Mouse (Mus musculus) liver, embryonic 11.5 days (tissue): ENCODE measurements around the gene Pnpla5. TPM values are rescaled to one million over a fixed set of nuclear protein-coding genes. Genes with fewer than 3 reads are reported as not detected.
A peak's percentile ranks its signal among the peaks of the same experiment; 100 is the strongest.

Experiments
- ATAC-seq: fragments of 200-750 bp; cut with Nextera tagmentation; replicated peaks from 2 replicates; pipeline ENCODE4 v1.8.0; 2017; ENCODE audit warnings: moderate number of reproducible peaks, mild to moderate bottlenecking, moderate TSS enrichment, moderate library complexity; ENCODE audit not compliant: low FRiP score
- DNase-seq: peaks from one replicate; pipeline ENCODE4 v3.0.0-alpha.2; 2017; ENCODE audit warnings: low spot score
- H3K27ac ChIP-seq: fragments of 300-500 bp; sonication (generic); 2 replicates; pipeline ENCODE4 v1.5.1; 2014; ENCODE audit warnings: mild to moderate bottlenecking, low read depth, low read length, control low read depth
- H3K27me3 ChIP-seq: fragments of 300-500 bp; sonication (generic); replicated peaks from 2 replicates; pipeline ENCODE4 v1.6.1; 2014; ENCODE audit warnings: low read length, mixed read lengths; ENCODE audit not compliant: control insufficient read depth, insufficient read depth
- H3K36me3 ChIP-seq: fragments of 300-500 bp; sonication (generic); 2 replicates; pipeline ENCODE4 v1.6.1; 2014; ENCODE audit warnings: mild to moderate bottlenecking, low read length, moderate library complexity, mixed read lengths; ENCODE audit not compliant: control insufficient read depth, insufficient read depth
- H3K4me1 ChIP-seq: fragments of 300-500 bp; sonication (generic); replicated peaks from 2 replicates; pipeline ENCODE4 v1.6.1; 2014; ENCODE audit warnings: low read length, mixed read lengths; ENCODE audit not compliant: control insufficient read depth, insufficient read depth
- H3K4me2 ChIP-seq: fragments of 300-500 bp; sonication (generic); 2 replicates; pipeline ENCODE4 v1.6.1; 2014; ENCODE audit warnings: mild to moderate bottlenecking, control low read depth, moderate library complexity
- H3K4me3 ChIP-seq: fragments of 300-500 bp; sonication (generic); 2 replicates; pipeline ENCODE4 v1.5.1; 2014; ENCODE audit warnings: low read depth, low read length, control low read depth
- H3K9ac ChIP-seq: fragments of 300-500 bp; sonication (generic); 2 replicates; pipeline ENCODE4 v1.6.1; 2014; ENCODE audit warnings: low read depth, low read length, control low read depth
- H3K9me3 ChIP-seq: fragments of 300-500 bp; sonication (generic); 2 replicates; pipeline ENCODE4 v1.6.1; 2016; ENCODE audit warnings: low read length, inconsistent platforms, mixed read lengths; ENCODE audit not compliant: control insufficient read depth
- WGBS: fragments of 180-500 bp; shearing (Covaris S2); extraction: QIAGEN DNeasy Blood & Tissue Kit; methylation state at CpG from one replicate; pipeline ENCODE4 v1.1.7; 2014; 5-methylcytosine and 5-hydroxymethylcytosine counted together
- polyA plus RNA-seq: library from polyadenylated mRNA; unstranded; fragments of >200 nt; fragmentation: Nextera tagmentation; extraction: Ambion mirVana; gene quantifications from 2 replicates; pipeline ENCODE4 v1.2.1, GENCODE M21; 2014

The Pnpla5 gene
- polyA plus RNA-seq, 1 experiment from 2014 or later = not detected

DNA sequence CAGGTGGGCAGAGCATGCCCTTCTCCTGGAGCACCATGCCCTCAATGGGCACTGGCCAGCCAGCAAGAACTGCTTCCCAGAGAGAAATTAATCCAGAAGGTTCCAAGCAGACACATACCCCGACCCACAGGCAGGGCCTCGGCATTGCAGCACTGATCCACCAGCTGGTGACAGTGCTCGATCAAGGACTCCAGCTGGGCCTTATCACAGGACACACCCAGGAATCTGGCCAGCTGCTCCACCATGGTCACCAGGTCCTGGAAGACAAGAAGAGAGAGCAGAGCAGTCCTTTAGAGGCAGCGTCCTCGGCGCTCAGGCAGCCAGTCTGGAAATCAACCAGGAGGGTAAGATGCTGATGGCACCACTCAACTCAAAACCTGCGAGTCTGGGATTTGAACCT lies 42.9 kb downstream of the Pnpla5 start:
- no peak overlapping the region for H3K9ac ChIP-seq
- WGBS = 48% methylated on average over 7 of the region's 7 CpGs
- H3K27me3 ChIP-seq = peaks cover 4% of the 10 kb centered on the region; the same call in 1 of the 2 replicates
- no peaks in the 10 kb centered on the region for H3K36me3 ChIP-seq
- DNase-seq (no peak), ATAC-seq (no peak)
- H3K4me3 ChIP-seq = no peak overlapping the region
- H3K9me3 ChIP-seq = no peaks in the 10 kb centered on the region
- H3K4me1 ChIP-seq = no peaks in the 10 kb centered on the region
- H3K4me2 ChIP-seq = no peak overlapping the region
- no peak overlapping the region for H3K27ac ChIP-seq

DNA sequence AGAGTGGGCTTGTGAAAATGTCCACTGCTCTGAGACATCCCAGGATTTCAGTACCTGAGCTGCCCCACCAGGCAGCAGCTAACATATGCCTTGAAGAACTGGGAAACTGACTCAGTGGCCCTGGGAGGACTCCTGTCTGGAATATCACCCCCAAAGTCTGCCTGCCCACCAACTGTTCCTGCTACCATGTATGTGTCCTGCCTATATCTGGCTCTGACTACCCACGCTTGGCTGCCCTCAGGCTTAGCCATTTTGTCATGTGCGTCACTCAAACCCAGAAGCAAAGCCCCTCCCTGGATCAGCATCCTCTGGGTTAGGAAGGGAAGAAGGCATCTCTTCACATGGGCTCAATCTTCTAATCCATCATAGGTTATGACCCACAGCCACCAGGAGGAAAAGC lies 43.5 kb downstream of the Pnpla5 start:
- no peak overlapping the region for H3K4me2 ChIP-seq
- H3K4me3 ChIP-seq = no peak overlapping the region
- peaks cover 10% of the 10 kb centered on the region; the same call in 1 of the 2 replicates for H3K27me3 ChIP-seq
- no peaks in the 10 kb centered on the region for H3K36me3 ChIP-seq
- DNase-seq (no peak), ATAC-seq (no peak)
- H3K9me3 ChIP-seq = no peaks in the 10 kb centered on the region
- H3K4me1 ChIP-seq = no peaks in the 10 kb centered on the region
- WGBS = 73% methylated on average over 2 of the region's 2 CpGs
- H3K27ac ChIP-seq = no peak overlapping the region
- no peak overlapping the region for H3K9ac ChIP-seq

DNA sequence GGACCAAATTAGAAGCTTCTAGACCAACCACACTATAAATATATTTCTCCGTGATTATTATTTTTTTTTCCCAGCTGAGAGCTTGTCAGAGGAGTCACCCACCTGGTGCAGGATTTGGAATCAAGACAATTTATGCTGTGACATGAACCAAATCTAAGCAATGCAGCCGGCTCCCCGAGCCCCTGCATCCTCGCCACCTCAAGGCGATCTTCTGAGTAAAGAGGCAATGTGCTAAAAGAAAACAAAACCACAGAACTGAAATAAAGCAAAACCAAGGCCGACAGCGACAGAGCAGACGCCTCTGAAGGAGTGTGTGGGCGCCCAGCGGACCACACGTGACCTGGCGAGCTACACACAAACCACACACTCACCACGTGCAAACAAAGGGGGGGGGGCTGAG lies 44.3 kb downstream of the Pnpla5 start:
- Histone ChIP-seq H3K27ac (no peak overlapping the region), H3K9me3 (no peaks in the 10 kb centered on the region), H3K27me3 (peaks cover 11% of the 10 kb centered on the region; the same call in 1 of the 2 replicates), H3K4me2 (no peak overlapping the region), H3K4me1 (no peaks in the 10 kb centered on the region), H3K9ac (no peak overlapping the region), H3K4me3 (no peak overlapping the region), H3K36me3 (no peaks in the 10 kb centered on the region)
- ATAC-seq = no peak
- no peak for DNase-seq
- 82% methylated on average over 13 of the region's 13 CpGs for whole genome bisulfite sequencing

DNA sequence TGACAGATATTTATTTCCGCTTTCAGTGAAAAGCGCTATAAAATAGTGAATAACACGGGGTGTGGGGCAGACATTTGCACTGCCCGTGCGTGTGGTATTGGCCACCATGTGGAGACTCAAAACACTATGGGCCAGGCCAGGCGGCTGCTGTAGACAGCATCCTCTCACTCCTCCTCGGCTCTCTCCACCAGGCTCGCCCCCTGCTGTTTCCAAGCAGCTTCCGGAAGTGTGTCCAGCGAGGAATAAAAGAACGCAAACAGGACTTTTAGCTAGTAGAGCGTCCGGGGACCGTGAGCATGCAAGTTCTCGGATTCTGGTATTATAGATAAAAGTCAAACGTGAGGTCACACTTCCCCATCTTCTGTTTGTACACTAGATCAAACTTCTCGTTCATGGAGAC lies 45.8 kb downstream of the Pnpla5 start:
- Histone ChIP-seq H3K9ac (no peak overlapping the region), H3K4me1 (no peaks in the 10 kb centered on the region), H3K4me3 (no peak overlapping the region), H3K36me3 (no peaks in the 10 kb centered on the region), H3K27ac (no peak overlapping the region), H3K9me3 (no peaks in the 10 kb centered on the region), H3K4me2 (no peak overlapping the region), H3K27me3 (peaks cover 11% of the 10 kb centered on the region; the same call in 1 of the 2 replicates)
- no peak for ATAC-seq
- no peak for DNase-seq
- 61% methylated on average over 17 of the region's 17 CpGs for WGBS

DNA sequence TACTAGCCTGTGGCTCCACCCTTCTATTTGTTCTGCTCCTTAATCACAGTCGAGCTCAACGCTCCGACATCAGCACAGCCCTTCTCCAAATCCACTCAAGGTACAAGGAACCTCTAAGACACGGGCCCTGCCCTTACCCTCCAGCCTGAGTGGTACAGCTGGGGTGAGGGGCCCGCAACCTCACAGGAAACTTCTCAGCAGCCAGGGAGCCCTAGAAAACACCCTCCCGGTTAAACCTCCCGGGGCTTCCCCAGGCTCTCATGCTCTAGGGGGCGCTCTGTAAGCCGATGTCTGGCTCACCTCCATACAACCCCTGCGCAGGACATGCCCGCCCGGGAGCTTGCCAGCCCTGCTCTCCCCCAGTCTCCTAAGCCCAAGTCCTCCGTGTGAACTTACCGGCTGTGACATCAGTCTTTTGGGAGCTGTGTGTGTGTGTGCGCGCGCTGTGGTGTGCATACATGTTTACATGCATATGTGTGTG lies 48.2 kb downstream of the Pnpla5 start:
- Histone ChIP-seq H3K9me3 (no peaks in the 10 kb centered on the region), H3K36me3 (no peaks in the 10 kb centered on the region), H3K27me3 (peaks cover 24% of the 10 kb centered on the region), H3K9ac (no peak overlapping the region), H3K4me1 (no peaks in the 10 kb centered on the region), H3K27ac (no peak overlapping the region), H3K4me2 (no peak overlapping the region), H3K4me3 (no peak overlapping the region)
- no peak for ATAC-seq
- WGBS = 21% methylated on average over 17 of the region's 17 CpGs
- DNase-seq = no peak

DNA sequence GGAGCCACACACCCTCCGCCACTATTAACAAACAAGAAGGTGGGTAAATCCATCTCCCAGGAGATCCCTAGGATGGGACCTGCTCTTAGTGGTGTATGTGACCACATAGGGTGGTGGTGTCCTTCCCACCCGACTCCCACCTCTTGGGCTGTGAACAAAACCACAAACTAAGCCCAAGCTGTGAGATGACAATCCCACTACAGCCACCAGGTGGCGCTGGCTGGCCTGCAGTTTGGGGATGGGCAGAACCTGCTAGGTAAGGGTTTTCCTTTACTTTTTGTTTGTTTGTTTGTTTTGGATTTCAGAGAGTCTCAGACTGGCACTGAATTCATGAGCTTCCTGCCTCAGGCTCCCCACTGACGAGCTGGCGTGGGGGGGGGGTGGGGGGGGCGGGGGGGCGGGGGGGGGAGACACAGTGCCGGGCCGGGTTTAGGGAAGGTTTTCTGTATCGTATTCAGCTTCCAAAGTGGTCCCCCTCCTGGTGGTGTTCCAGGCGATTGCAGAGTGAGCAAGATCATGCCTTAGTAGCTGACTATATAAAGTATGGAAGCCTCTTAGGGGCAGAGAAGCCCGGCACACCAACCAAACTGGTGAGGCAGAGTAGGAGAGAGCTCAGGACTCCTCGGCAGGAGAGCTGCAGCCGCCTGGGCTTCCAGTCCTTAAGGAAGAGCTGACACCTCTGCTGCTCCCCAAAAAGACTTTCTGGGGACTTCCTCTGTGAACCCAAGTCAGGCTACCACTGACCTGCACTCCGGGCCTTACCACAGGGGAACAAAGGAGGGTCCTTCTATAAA lies 48.9 kb downstream of the Pnpla5 start:
- Histone ChIP-seq H3K4me2 (no peak overlapping the region), H3K27me3 (peaks cover 31% of the 10 kb centered on the region), H3K4me3 (no peak overlapping the region), H3K9me3 (no peaks in the 10 kb centered on the region), H3K9ac (no peak overlapping the region), H3K36me3 (no peaks in the 10 kb centered on the region), H3K27ac (no peak overlapping the region), H3K4me1 (no peaks in the 10 kb centered on the region)
- 13% methylated on average over 15 of the region's 15 CpGs for WGBS
- ATAC-seq (no peak; the same call in 1 of the 2 replicates), DNase-seq (peak; percentile 62)

DNA sequence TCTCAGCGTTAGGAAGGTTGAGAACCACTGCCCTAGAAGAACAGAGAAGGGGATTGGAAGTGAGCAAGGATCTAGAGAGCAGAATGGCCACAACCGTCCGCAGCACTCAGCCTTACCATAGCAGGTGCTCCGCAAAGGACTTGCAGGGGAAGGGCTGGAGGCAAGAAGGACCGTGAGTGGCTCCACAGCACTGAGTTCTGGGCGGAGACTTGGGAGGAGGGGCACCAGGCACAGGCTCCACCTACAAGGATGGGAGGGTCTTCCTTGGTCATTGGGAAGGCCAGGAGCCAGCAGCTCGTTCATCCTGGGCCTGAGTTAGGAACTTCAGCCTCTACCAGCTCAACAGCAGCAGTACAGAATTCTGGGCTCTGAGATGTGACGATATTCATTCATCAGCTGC lies 49.9 kb downstream of the Pnpla5 start:
- Histone ChIP-seq H3K4me1 (no peaks in the 10 kb centered on the region), H3K36me3 (no peaks in the 10 kb centered on the region), H3K27me3 (peaks cover 39% of the 10 kb centered on the region), H3K27ac (no peak overlapping the region), H3K9me3 (no peaks in the 10 kb centered on the region), H3K4me3 (no peak overlapping the region), H3K4me2 (no peak overlapping the region), H3K9ac (no peak overlapping the region)
- no peak for DNase-seq
- no peak for ATAC-seq
- 17% methylated on average over 8 of the region's 8 CpGs for WGBS

DNA sequence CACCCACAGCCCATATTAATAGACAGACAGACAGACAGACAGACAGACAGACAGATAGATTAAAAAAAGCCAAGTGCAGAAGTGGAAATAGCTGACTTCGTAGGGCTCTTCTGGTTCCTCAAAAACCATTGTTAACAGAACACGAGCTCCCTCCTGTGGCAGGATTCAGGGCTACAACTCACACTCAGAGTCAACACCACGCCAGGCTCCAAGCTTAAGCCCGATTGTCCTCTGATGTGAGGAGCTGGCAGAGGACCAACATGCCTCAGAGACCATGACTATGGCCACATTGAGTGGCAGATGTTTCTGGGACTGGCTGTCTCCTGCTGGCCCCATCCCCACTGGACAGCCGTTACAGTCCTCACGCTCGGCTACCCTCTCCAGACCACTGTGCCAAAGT lies 50.7 kb downstream of the Pnpla5 start:
- H3K27ac ChIP-seq = no peak overlapping the region
- ATAC-seq (no peak), DNase-seq (no peak)
- no peaks in the 10 kb centered on the region for H3K9me3 ChIP-seq
- 33% methylated on average over 7 of the region's 7 CpGs for WGBS
- no peak overlapping the region for H3K4me3 ChIP-seq
- no peaks in the 10 kb centered on the region for H3K4me1 ChIP-seq
- no peak overlapping the region for H3K4me2 ChIP-seq
- no peaks in the 10 kb centered on the region for H3K36me3 ChIP-seq
- H3K9ac ChIP-seq = no peak overlapping the region
- H3K27me3 ChIP-seq = peaks cover 44% of the 10 kb centered on the region

DNA sequence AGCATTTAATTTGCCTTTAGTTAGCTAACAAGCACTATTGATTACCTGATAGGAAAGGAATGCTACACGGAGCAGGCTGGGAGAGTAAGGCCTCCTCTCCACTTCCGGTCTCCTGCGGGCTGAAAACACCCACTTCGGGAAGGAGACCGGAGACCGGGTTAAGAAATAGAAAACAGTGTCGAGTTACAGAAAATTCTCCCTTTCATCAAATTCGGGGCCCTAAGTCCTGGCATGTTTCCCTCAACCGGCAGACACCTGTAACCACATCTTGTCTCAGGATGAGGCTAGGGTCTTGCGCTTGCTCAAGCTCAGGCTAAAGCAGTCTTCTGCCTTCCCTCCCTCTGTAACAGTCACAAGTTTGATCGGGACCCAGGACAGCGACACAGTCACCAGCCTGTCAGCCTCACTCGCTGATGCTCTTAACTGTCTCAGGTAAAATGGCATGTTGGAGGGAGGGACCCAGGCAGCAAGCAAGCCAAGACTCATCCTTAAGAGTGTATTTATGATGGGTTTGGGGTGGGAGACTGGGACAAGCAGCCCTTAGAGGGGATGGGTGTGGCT lies 52.8 kb downstream of the Pnpla5 start:
- no peak overlapping the region for H3K27ac ChIP-seq
- 2% methylated on average over 13 of the region's 13 CpGs for WGBS
- peaks cover 42% of the 10 kb centered on the region for H3K27me3 ChIP-seq
- ATAC-seq (no peak), DNase-seq (no peak)
- H3K4me2 ChIP-seq = peak overlapping the region; percentile 34
- no peaks in the 10 kb centered on the region for H3K9me3 ChIP-seq
- H3K9ac ChIP-seq = no peak overlapping the region
- H3K4me1 ChIP-seq = no peaks in the 10 kb centered on the region
- H3K36me3 ChIP-seq = no peaks in the 10 kb centered on the region
- no peak overlapping the region for H3K4me3 ChIP-seq
